Mouse (Mus musculus): Measurements from ENCODE around the gene Pla2g2e.

DNA sequence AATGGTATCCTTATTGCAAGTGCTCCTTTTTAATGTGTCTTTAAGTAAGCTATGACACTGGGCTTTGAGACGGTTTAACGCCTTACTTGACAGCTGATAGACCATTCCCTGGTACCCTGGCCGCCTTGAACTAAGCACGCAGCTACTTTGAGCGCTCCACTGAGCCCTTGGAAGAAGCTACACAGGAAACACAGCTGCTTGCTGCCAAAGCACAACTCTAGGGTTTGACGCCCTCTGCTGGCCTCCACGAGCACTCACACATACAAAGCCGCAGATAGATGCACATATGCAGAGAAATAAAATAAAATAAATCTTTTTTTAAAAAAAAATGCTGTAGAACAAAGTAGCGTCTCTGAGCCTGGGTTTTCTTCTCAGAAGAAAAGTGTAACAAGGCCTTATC is 18.5 kb upstream of the Pla2g2e start:
- no peak for TF ChIP-seq POLR2A (IDR thresholded peaks at IDR 0.05; ENCODE audit: insufficient read depth, low read length)
- peak; percentile 76 for TF ChIP-seq CTCF (IDR thresholded peaks at IDR 0.05; ENCODE audit: low read depth, low read length)
- no peak for TF ChIP-seq EP300 (IDR thresholded peaks at IDR 0.05; ENCODE audit: insufficient read depth, low read depth, low read length)
